Mouse (Mus musculus) E14TG2a.4 (cell line): Measurements from ENCODE around the gene Cenph.
"Not testable (repeated sequence)": the region's sequence is repeated elsewhere in the genome, so short reads cannot be mapped to it uniquely, and the experiment has no call there.

Experiments
- H3K27me3 ChIP-seq: 2 replicates; pipeline ENCODE4 v1.6.1; 2014; ENCODE audit warnings: low read length, control low read depth; ENCODE audit not compliant: insufficient read depth
- H3K36me3 ChIP-seq: 2 replicates; pipeline ENCODE4 v1.6.1; 2014; ENCODE audit warnings: low read length, control low read depth; ENCODE audit not compliant: insufficient read depth
- H3K4me1 ChIP-seq: replicated peaks from 2 replicates; pipeline ENCODE4 v1.6.1; 2014; ENCODE audit warnings: low read depth, low read length, control low read depth
- H3K4me3 ChIP-seq: replicated peaks from 2 replicates; pipeline ENCODE4 v1.5.1; 2014; ENCODE audit warnings: mild to moderate bottlenecking, low read length
- H3K9me3 ChIP-seq: 2 replicates; pipeline ENCODE4 v1.6.1; 2014; ENCODE audit warnings: low read length, control low read depth
- CTCF ChIP-seq: conservative IDR thresholded peaks from 2 replicates; pipeline ENCODE4 v1.5.1; 2014; ENCODE audit warnings: low read length
- NANOG ChIP-seq: IDR thresholded peaks from 2 replicates; pipeline ENCODE4 v1.6.1; 2014; ENCODE audit warnings: borderline replicate concordance, low read length, mixed read lengths
- POU5F1 ChIP-seq: IDR thresholded peaks from 2 replicates; pipeline ENCODE4 v1.6.1; 2014; ENCODE audit warnings: low read length, borderline replicate concordance

Gene Cenph

DNA sequence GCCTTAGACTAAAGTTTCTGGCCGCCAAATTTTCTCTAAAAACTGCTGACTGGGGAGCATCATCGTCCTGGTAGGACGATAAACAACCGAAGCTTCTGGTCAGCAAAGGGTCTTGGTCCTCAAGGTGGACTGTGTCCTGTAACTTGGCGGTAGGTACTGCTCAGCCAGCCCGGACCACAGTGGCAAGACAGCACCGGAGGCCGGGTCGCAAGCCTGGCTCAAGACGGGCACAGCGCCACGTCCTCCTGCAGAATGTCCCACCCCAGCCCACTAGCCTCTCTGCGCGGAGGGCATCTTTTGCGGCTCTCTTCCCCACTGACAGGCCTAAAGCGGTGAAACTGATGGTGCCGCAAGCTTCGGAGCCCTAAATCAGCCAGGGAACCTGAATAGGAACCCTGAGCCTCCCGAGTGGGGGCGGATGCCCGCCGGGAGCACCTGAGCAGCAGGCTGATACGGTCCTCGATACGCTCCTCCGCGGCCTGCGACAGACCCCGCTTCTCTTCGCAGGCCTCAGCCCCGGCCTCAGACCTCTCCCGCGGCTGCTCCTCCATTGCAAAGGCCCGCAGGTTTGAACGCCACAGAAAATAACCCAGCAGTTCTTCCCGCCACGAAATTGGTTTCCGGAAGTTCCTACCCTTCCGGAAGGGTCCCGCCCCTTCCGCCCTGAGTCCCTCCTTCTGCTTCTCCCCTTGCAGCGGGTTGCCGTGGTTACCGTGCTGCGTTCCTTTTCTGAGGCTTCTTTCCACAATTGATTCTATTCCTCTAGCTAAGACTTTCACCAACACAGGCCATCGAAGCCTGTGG, at the start of gene Cenph:
Gene Cenph, minus strand, starts transcription at position 648 of the 804 bp plus-strand sequence.
- Histone ChIP-seq H3K9me3 (no peaks in the 10 kb centered on the region), H3K4me1 (peaks cover 45% of the 10 kb centered on the region), H3K27me3 (no peaks in the 10 kb centered on the region), H3K4me3 (peak within 1 kb of the TSS; percentile 98), H3K36me3 (peaks cover 77% of the 10 kb centered on the region)
- no peak for TF ChIP-seq POU5F1
- no peak for TF ChIP-seq CTCF

DNA sequence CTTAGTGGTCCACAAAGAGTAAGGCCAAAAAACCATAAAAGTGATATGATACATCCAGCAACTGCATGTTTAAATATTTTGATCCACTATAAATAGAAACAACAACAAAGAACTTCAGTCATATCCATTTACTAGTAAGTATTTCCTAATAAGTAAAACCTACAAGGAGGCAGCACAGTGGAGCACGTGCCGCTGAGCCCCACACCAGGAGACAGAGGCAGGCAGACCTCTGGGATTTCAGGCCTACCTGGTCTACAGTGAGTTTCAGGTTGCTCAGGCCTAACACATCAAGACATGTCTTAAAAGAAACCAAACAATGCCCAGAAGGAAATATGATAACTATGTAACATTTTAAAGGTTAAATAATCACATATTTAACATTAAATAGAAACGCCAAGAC, 49.2 kb upstream of the Cenph start:
- Histone ChIP-seq H3K36me3 (peaks cover 86% of the 10 kb centered on the region), H3K27me3 (no peaks in the 10 kb centered on the region), H3K4me1 (peaks cover 9% of the 10 kb centered on the region; the same call in 1 of the 2 replicates), H3K4me3 (no peak overlapping the region), H3K9me3 (no peaks in the 10 kb centered on the region)
- TF ChIP-seq NANOG, result no peak
- no peak for TF ChIP-seq CTCF
- TF ChIP-seq POU5F1, result no peak

DNA sequence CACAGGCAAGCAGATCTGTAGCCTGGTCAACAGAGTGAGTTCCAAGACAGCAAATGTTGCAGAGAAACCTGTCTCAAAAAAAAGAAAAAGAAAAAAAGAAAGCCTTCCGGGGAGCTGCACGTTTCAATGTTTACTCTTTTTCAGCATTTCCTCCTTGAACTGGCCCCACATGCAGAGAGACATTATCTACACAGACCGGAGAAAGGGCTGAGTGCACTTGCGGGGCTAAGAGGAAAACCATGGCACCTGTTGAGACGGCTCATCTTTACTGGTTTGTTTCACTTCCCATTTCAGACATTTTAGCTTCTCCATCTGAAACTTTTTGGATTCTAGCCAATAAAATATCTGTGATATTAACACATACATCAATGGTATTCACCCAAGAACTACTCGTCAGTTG, 48.6 kb upstream of the Cenph start:
- TF ChIP-seq NANOG (no peak), POU5F1 (no peak), CTCF (no peak)
- Histone ChIP-seq H3K27me3 (no peaks in the 10 kb centered on the region), H3K9me3 (no peaks in the 10 kb centered on the region), H3K36me3 (peaks cover 89% of the 10 kb centered on the region), H3K4me3 (no peak overlapping the region), H3K4me1 (peaks cover 10% of the 10 kb centered on the region; the same call in 1 of the 2 replicates)

DNA sequence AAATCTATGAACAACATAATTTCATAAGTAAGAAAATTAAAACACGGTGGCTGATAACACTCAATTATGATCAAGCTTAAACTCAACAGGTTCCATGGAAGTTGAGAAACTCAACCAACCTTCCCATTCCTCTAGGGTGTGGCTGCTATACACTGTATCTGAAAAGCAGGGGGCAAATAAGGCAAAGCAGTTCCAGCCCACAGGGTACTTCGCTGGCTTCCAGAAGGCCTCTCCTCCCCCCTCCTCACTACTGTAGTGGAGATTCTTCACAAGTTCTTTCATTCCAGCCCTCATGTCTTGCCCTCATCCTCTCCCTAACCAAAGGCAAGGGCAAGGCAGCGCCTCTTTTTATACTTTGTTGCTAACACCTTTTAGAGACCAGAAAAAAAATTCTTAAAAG, 48.2 kb upstream of the Cenph start:
- no peak overlapping the region for H3K4me3 ChIP-seq
- no peaks in the 10 kb centered on the region for H3K9me3 ChIP-seq
- peaks cover 10% of the 10 kb centered on the region; the same call in 1 of the 2 replicates for H3K4me1 ChIP-seq
- no peak for TF ChIP-seq CTCF
- no peak for TF ChIP-seq POU5F1
- no peak for TF ChIP-seq NANOG
- H3K27me3 ChIP-seq, result no peaks in the 10 kb centered on the region
- peaks cover 88% of the 10 kb centered on the region for H3K36me3 ChIP-seq

DNA sequence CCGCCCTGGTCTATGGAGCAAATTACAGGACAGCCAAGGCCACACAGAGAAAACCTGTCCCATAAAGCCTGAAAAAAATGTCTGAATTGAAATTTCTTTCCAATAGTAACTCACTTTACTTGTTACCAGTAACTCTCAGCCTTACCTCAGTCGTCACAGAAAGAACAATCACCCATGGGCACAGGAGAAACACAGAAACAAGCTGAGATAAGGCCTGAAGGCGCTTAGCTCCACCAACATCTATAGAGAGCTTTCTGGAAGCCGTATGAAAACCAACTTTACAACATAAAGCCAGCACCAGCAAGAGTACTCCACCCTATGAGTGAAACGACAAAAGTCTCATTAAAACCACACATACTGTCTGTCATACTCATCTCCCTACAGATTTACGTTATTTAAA, 38.8 kb upstream of the Cenph start:
- Histone ChIP-seq H3K27me3 (no peaks in the 10 kb centered on the region), H3K36me3 (peaks cover 92% of the 10 kb centered on the region), H3K4me3 (no peak overlapping the region), H3K9me3 (no peaks in the 10 kb centered on the region), H3K4me1 (no peaks in the 10 kb centered on the region; the same call in 1 of the 2 replicates)
- TF ChIP-seq POU5F1 (no peak), NANOG (no peak), CTCF (no peak)

DNA sequence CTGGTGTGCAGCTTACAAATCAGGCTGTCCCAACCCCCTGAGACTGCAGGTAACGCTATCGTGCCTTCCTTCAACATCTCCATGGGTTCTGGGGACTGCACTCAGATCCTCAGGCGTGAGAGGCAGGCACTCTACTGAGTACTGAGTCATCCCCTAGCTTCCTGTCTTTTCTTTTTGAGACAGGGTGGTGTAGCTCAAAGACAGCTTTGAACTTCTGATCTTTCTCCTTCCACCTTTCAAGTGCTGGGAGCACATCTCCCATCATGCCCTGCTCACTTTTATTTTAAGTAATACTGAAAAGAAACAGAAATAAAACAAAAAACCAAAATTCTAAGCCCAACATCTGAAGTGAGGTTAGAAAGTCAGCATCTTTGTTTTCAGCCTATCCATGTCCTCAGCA, 30.1 kb upstream of the Cenph start:
- no peak overlapping the region for H3K4me3 ChIP-seq
- H3K36me3 ChIP-seq, result peaks cover 86% of the 10 kb centered on the region
- no peak for TF ChIP-seq POU5F1
- TF ChIP-seq CTCF, result no peak
- TF ChIP-seq NANOG, result no peak
- H3K27me3 ChIP-seq, result no peaks in the 10 kb centered on the region
- no peaks in the 10 kb centered on the region for H3K9me3 ChIP-seq
- no peaks in the 10 kb centered on the region for H3K4me1 ChIP-seq

DNA sequence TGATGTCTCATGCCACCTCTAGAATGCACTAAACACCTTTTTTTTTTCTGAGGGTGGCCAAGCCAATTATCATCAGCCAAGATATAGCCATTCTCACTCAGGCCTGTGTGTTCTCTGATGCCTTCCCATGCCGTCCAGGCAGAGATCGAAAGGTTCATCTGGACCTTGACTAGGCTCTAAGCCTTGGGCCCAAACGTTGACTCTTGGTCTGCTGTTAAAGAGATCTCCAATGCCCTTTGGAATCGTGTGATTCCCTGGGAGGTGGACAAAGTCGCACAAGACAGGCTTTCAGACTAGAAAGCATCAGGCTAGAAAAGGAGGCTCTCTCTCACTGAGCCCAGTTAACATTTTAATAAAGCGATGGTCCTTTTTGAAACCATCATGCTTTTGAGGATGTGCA, 21.5 kb upstream of the Cenph start:
- Histone ChIP-seq H3K27me3 (no peaks in the 10 kb centered on the region), H3K9me3 (peaks cover 2% of the 10 kb centered on the region; the same call in 1 of the 2 replicates), H3K4me3 (no peak overlapping the region), H3K4me1 (no peaks in the 10 kb centered on the region), H3K36me3 (peaks cover 19% of the 10 kb centered on the region)
- TF ChIP-seq CTCF, result no peak
- TF ChIP-seq NANOG, result no peak
- TF ChIP-seq POU5F1, result no peak

DNA sequence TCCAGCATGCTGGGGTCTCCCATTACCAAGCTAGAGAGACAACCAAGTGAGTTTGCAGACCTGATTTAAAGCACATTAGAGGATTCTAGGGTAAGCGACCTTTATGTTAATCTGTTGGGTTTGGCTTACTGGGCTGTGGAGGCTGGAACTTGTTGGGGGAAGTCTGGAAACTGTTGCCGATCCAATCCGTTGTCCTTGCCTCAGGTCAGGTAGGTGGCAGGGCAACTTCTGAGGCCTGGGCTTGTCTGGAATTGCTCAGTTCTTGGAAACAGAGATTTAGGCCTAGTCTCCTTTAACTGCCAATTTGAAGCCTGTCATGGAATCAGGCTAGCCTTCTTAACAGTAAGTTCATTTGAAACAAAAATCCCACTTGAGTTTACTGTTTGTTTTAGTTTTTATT, 13.4 kb upstream of the Cenph start:
- Histone ChIP-seq H3K4me3 (no peak overlapping the region), H3K9me3 (peaks cover 5% of the 10 kb centered on the region; the same call in 1 of the 2 replicates), H3K4me1 (peaks cover 39% of the 10 kb centered on the region), H3K36me3 (peaks cover 15% of the 10 kb centered on the region), H3K27me3 (no peaks in the 10 kb centered on the region)
- TF ChIP-seq POU5F1 (no peak), CTCF (no peak), NANOG (no peak)

DNA sequence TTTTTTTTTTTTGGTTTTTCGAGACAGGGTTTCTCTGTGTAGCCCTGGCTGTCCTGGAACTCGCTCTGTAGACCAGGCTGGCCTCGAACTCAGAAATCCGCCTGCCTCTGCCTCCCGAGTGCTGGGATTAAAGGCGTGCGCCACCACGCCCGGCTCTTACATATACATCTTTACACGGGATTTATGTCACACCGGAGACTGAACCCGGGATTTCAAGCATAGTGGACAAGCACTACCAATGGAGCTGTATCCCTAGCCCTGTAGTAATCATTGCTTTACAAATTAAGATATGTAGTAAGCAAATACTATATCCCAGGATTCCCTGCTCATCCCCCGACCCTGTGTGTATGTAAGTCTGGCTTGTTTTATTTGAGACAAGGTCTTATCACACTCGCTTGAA, 12.4 kb upstream of the Cenph start:
- not testable (repeated sequence) for H3K9me3 ChIP-seq, H3K4me3 ChIP-seq, H3K27me3 ChIP-seq
- Histone ChIP-seq H3K36me3 (peaks cover 25% of the 10 kb centered on the region), H3K4me1 (peaks cover 50% of the 10 kb centered on the region)
